Mouse (Mus musculus): Measurements from ENCODE around the gene Timp3.

Timp3 gene

DNA sequence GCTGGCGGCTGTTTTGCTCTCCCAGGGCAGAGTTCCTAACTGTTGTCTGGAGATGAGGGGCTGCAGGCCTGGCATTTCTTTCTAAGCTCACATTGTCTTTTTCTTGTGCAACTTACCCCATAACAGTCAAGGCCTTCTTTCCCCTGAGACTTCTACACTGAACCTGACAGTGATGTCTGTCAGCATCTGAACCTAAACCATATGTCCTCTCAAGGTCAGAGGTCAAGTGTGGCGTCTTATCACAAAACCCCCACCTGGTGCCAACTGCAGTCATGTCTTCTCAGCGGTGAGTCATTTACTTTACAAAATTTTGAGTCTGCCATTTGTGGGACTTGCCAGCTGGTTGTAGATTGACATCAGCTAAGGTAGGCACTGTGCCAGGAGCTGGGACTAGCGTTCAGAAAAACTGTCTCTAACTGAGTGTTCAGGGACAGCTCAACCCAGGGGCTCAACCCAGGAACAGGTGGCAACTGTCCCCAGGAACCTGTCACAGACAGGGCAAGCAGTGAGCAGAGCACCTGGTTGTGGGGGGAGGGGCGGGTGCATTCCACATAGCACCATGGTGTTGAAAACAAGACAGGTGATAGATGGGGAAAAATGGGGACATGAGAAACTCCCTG, 87.8 kb downstream of the Timp3 start:
- no peak for DNase-seq (ENCODE audit: low read depth, low spot score)

DNA sequence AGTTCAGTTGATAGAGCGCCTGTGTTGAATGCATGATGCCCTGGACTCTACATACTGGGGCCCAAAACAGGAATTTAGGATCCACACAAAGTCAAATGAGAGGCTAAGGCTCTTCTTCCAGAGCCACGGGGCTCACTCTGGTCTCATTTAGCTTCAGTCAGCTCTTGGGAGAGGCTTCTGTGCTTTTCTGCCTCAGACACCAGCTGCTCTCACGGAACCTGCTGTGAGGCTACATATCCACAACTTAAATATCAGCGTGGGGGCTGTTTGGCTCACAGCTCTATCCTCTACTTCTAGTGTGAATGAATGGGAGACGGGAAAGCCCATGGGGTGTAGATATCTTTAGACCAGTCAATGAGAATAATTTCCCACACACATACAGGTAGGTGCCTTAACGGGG, 88.6 kb downstream of the Timp3 start:
- no peak for DNase-seq (ENCODE audit: low read depth, low spot score)

DNA sequence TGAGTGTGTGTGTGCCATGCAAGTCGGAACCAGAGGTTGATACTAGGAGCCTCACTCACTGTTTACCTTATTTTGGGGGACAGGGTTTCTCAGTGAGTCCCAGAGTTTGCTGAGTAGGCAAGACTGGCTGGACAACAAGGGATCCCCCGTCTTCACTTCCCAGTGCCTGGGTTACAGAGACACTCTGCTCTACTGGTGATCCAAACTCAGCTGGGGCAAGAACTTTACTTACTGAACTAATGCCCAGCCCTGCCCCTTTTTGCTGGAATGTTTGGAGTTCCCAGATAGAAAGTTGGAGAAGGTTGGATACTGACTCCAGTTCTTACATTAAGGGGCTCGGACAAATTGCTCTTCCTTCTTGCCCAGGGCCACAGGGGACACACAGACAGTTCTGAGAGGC, 89.2 kb downstream of the Timp3 start:
- no peak for DNase-seq (ENCODE audit: low read depth, low spot score)

DNA sequence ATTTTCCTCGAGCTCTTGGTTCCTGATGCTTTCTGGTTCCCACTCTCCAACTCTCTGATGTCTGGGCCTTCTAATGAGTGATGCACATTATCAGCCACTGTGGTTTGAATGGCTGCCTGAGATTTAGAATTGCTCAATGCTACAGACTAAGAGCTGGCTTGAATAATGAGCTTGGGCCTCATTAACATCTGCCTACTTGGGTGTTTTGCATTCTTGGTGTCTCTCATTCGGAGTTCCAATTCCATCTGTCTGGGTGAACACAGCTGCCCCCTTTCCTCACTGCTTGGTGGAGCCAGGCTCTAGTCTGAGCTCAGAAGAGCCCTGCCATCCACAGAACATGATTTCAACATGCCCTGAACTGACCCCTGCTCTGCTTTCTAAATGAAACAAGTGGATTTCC, 89.7 kb downstream of the Timp3 start:
- no peak for DNase-seq (ENCODE audit: low read depth, low spot score)

DNA sequence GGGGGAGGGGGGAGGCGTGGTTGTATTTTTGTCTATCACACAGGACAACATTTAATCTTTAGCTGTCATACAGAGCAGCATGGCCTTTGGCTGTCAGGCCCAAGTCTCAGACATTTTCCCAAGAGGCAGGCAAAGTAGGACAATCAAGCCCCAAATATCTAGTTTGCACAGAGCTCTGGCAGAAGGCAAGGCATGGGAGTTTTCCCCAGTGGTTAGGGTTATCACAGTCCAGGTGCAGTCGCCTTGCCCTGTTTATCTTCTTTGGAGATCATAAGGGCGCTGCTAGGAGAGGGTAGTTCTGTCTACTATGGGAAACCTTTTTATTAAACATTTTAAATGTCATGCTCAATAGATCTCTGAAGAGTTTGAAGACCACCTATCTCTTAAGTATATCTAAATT, 92.2 kb downstream of the Timp3 start:
- DNase-seq (ENCODE audit: low read depth, low spot score): no peak

DNA sequence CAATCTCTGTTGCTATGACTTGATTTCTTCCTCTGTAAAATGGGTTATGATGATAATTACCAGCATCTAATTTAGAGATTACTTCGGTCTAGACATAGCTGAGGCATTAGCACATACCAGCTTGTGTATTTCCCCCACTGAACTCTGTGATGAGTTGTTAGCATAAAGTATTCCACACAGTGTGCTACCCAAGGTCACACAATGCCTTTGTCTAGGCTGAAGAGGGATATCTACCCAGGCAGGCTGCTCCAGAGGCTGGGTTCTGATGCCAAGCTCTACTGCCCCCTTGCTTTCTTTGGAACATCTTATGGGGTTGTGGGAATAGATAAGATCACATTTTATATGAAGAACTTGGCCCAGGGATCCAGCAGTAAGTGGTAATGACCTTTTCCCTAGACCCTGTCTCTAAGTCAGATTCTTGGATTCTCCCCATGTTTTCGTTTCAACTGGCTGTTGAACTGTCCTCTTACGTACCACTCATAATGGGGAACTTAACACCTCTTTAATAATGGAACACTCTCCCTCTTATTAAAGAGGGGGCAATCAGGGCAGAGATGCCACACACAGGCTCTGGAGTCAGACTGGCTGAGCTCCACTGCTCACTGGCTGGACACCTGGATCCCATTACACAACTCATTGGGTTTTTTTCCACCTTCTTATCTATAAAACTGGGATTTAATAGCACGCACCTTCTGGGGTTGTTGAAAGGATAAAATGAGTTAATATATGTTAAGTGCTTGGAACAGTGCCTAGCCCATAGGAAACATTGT, 97.6 kb downstream of the Timp3 start:
- no peak for DNase-seq (ENCODE audit: low read depth, low spot score)

DNA sequence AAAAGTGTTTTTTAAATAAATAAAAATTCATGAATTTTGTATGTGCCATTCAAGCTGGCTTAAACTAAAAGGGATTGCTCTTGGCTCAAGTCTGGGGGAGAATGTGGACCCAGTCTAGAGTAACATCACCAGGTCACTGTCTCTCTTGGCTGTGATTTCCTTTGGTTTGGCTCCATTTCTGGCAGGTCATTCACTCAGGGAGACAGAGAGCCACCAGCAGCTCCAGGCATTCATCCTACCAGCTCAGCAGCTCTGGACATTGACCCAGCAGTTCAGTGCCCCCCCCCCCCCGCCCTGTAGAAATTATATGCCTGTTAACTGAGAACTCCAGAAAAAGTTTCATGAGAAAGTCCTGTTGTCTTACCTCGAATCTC, 98.2 kb downstream of the Timp3 start:
- no peak for DNase-seq (ENCODE audit: low read depth, low spot score)

Data from brain, embryonic 18.5 days (tissue).